Comparison of ENCODE assay signal across 26 mouse cellular contexts in the genomic region with DNA sequence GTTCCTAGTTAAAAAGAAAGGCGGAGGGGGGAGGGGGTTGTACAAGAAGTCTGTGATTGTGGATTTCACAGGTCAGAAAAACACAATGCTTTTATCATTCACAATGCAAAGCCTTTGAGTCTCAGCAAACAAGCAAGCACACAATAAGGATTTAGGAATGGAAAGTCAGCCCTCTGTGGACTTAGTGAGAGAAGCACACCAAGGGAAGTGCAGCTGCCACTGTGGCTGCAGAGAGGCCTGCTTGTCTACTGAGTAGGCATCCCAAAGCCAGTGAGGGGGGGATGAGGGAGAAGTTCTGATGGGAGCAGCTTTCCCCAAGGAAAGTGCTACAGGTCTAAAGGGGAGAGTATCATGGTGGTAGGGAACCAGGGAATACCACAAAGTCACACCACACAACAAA. TPM values are rescaled to one million over a fixed set of nuclear protein-coding genes. Genes with fewer than 3 reads are reported as not detected.
"Had no signal": no experiment of that assay in that cellular context is flagged by ENCODE, and none has a peak within 500 bp of the region (broad histone marks: within the 10 kb centered on the region; RNA-seq: fewer than 3 reads in every experiment).

No protein-coding gene starts in this region.

- H3K27me3 ChIP-seq: kidney, embryonic 15.5 days; limb, embryonic 12.5 days; limb, embryonic 15.5 days; neural tube, embryonic 13.5 days had no signal

- H3K36me3 ChIP-seq: kidney, embryonic 15.5 days; limb, embryonic 12.5 days; limb, embryonic 15.5 days; neural tube, embryonic 13.5 days had no signal

- DNase-seq: kidney, adult 11 months; kidney, adult 8-10 months; kidney, postnatal 10 days; kidney, postnatal 36 days; layer of hippocampus, postnatal 36 days; left cerebral cortex, postnatal 4 days; liver, postnatal 0 days; lung, embryonic 14.5 days; thymus, adult 18-20 months; thymus, postnatal 36 days had no signal

- H3K9ac ChIP-seq: kidney, embryonic 15.5 days; limb, embryonic 12.5 days; limb, embryonic 15.5 days; liver, embryonic 14.5 days; liver, postnatal 0 days; lung, embryonic 14.5 days; neural tube, embryonic 13.5 days had no signal

- H3K4me3 ChIP-seq: kidney, embryonic 15.5 days; left cerebral cortex, adult 2 months; limb, embryonic 12.5 days; limb, embryonic 15.5 days; neural tube, embryonic 13.5 days had no signal

- H3K9me3 ChIP-seq: kidney, embryonic 15.5 days; limb, embryonic 12.5 days; limb, embryonic 15.5 days; neural tube, embryonic 13.5 days had no signal

- H3K4me1 ChIP-seq: kidney, embryonic 15.5 days; limb, embryonic 12.5 days; limb, embryonic 15.5 days; neural tube, embryonic 13.5 days had no signal

- H3K4me2 ChIP-seq: kidney, embryonic 15.5 days; limb, embryonic 12.5 days; limb, embryonic 15.5 days; liver, embryonic 11.5 days; lung, embryonic 14.5 days; neural tube, embryonic 13.5 days had no signal

- H3K27ac ChIP-seq: kidney, embryonic 15.5 days; left cerebral cortex, adult 2 months; limb, embryonic 12.5 days; limb, embryonic 15.5 days; liver, embryonic 14.5 days; macrophage; neural tube, embryonic 13.5 days had no signal

- ATAC-seq: liver, postnatal 0 days; lung, postnatal 0 days had no signal

RNA-seq across cellular contexts. Expression of a gene that starts 45.8 kb away (rescaled TPM):
- total RNA-seq: layer of hippocampus, adult 8-10 months; layer of hippocampus, postnatal 10 days; layer of hippocampus, postnatal 36 days; left cerebral cortex, adult 2 months; left cerebral cortex, postnatal 14 days; left cerebral cortex, postnatal 4 days; megakaryocyte, adult 5-6 weeks; neutrophil, adult 5-6 weeks had no signal
- polyA plus RNA-seq: kidney, embryonic 15.5 days; limb, embryonic 12.5 days; limb, embryonic 15.5 days; liver, embryonic 11.5 days; liver, embryonic 14.5 days; liver, postnatal 0 days; lung, embryonic 14.5 days; lung, postnatal 0 days; macrophage; neural tube, embryonic 13.5 days; small intestine, adult 2 months; spleen, adult 2 months had no signal
